Mouse (Mus musculus) stomach, postnatal 0 days (tissue): ENCODE measurements around the gene Ankmy1. TPM values are rescaled to one million over a fixed set of nuclear protein-coding genes. Genes with fewer than 3 reads are reported as not detected.

Source experiments
- ATAC-seq: fragments of 200-750 bp; cut with Nextera tagmentation; 2 replicates; pipeline ENCODE4 v1.8.0; 2017; ENCODE audit not compliant: low FRiP score, low TSS enrichment
- DNase-seq: peaks from one replicate; pipeline ENCODE4 v3.0.0-alpha.2; 2016; ENCODE audit warnings: low spot score
- H3K27ac ChIP-seq: fragments of 300-500 bp; sonication (generic); replicated peaks from 2 replicates; pipeline ENCODE4 v1.5.1; 2014; ENCODE audit warnings: mild to moderate bottlenecking, control low read depth
- H3K27me3 ChIP-seq: fragments of 300-500 bp; sonication (generic); 2 replicates; pipeline ENCODE4 v1.6.1; 2014; ENCODE audit warnings: low read length; ENCODE audit not compliant: control insufficient read depth, insufficient read depth
- H3K36me3 ChIP-seq: fragments of 300-500 bp; sonication (generic); 2 replicates; pipeline ENCODE4 v1.6.1; 2014; ENCODE audit warnings: low read length, mixed read lengths; ENCODE audit not compliant: control insufficient read depth, insufficient read depth
- H3K4me1 ChIP-seq: fragments of 300-500 bp; sonication (generic); replicated peaks from 2 replicates; pipeline ENCODE4 v1.6.1; 2014; ENCODE audit warnings: antibody characterized with exemption; ENCODE audit not compliant: control insufficient read depth, insufficient read depth
- H3K4me2 ChIP-seq: fragments of 300-500 bp; sonication (generic); replicated peaks from 2 replicates; pipeline ENCODE4 v1.6.1; 2014; ENCODE audit warnings: low read depth, mild to moderate bottlenecking, control low read depth, moderate library complexity
- H3K4me3 ChIP-seq: fragments of 300-500 bp; sonication (generic); 2 replicates; pipeline ENCODE4 v1.5.1; 2014; ENCODE audit warnings: low read depth, low read length, control low read depth
- H3K9ac ChIP-seq: fragments of 300-500 bp; sonication (generic); 2 replicates; pipeline ENCODE4 v1.6.1; 2014; ENCODE audit warnings: mild to moderate bottlenecking, low read length, control low read depth, mixed read lengths
- H3K9me3 ChIP-seq: fragments of 300-500 bp; sonication (generic); 2 replicates; pipeline ENCODE4 v1.6.1; 2016; ENCODE audit warnings: low read length; ENCODE audit not compliant: control insufficient read depth
- CTCF ChIP-seq: IDR thresholded peaks from 2 replicates; pipeline ENCODE4 v1.5.1; 2016; ENCODE audit warnings: antibody characterized with exemption, low read depth, mild to moderate bottlenecking, moderate library complexity
- EP300 ChIP-seq: optimal IDR thresholded peaks from 2 replicates; pipeline ENCODE3; 2016; ENCODE audit warnings: antibody characterized with exemption
- WGBS: fragments of 180-500 bp; shearing (Covaris S2); extraction: QIAGEN DNeasy Blood & Tissue Kit; methylation state at CpG from one replicate; pipeline ENCODE4 v1.1.7; 2014; 5-methylcytosine and 5-hydroxymethylcytosine counted together
- polyA plus RNA-seq: library from polyadenylated mRNA; unstranded; fragments of >200 nt; fragmentation: Nextera tagmentation; extraction: Ambion mirVana; gene quantifications from 2 replicates; pipeline ENCODE4 v1.2.1, GENCODE M21; 2015

The Ankmy1 gene
- polyA plus RNA-seq, 1 experiment from 2014 or later: 0.16 TPM

GRCm38 (mm10) chr1:92874011-92874410 lies 28.7 kb downstream of the Ankmy1 start:
- TF ChIP-seq EP300 (no peak), CTCF (no peak)
- no peak overlapping the region for H3K27ac ChIP-seq
- H3K4me3 ChIP-seq: no peak overlapping the region
- H3K4me2 ChIP-seq: no peak overlapping the region
- no peaks in the 10 kb centered on the region for H3K27me3 ChIP-seq
- H3K9ac ChIP-seq: no peak overlapping the region
- H3K4me1 ChIP-seq: no peaks in the 10 kb centered on the region
- ATAC-seq (no peak), DNase-seq (no peak)
- no peaks in the 10 kb centered on the region for H3K36me3 ChIP-seq
- 78% methylated on average over 3 of the region's 3 CpGs for WGBS
- no peaks in the 10 kb centered on the region for H3K9me3 ChIP-seq

- H3K9ac ChIP-seq: no peak overlapping the region
- WGBS: 71% methylated on average over 7 of the region's 7 CpGs
- H3K27me3 ChIP-seq: no peaks in the 10 kb centered on the region
- ATAC-seq (no peak), DNase-seq (no peak)
- no peaks in the 10 kb centered on the region for H3K9me3 ChIP-seq
- no peak overlapping the region for H3K27ac ChIP-seq
- H3K4me3 ChIP-seq: no peak overlapping the region
- no peaks in the 10 kb centered on the region for H3K4me1 ChIP-seq
- no peaks in the 10 kb centered on the region for H3K36me3 ChIP-seq
- no peak overlapping the region for H3K4me2 ChIP-seq
- TF ChIP-seq CTCF: no peak
- no peak for TF ChIP-seq EP300
These were observed 30.0 kb downstream of the Ankmy1 start for GRCm38 (mm10) chr1:92872666-92873065.

GRCm38 (mm10) chr1:92869985-92870384 lies 32.7 kb downstream of the Ankmy1 start:
- TF ChIP-seq CTCF (no peak), EP300 (no peak)
- Histone ChIP-seq H3K27me3 (no peaks in the 10 kb centered on the region), H3K9me3 (no peaks in the 10 kb centered on the region), H3K36me3 (no peaks in the 10 kb centered on the region), H3K27ac (no peak overlapping the region), H3K4me2 (no peak overlapping the region), H3K4me3 (no peak overlapping the region), H3K9ac (no peak overlapping the region), H3K4me1 (no peaks in the 10 kb centered on the region)
- ATAC-seq (no peak), DNase-seq (no peak)
- 77% methylated on average over 2 of the region's 2 CpGs for WGBS

GRCm38 (mm10) chr1:92866170-92866569 lies 36.5 kb downstream of the Ankmy1 start:
- Histone ChIP-seq H3K27me3 (no peaks in the 10 kb centered on the region), H3K4me3 (no peak overlapping the region), H3K9ac (no peak overlapping the region), H3K27ac (no peak overlapping the region), H3K4me1 (no peaks in the 10 kb centered on the region), H3K9me3 (no peaks in the 10 kb centered on the region), H3K4me2 (no peak overlapping the region), H3K36me3 (no peaks in the 10 kb centered on the region)
- no peak for ATAC-seq
- TF ChIP-seq EP300 (no peak), CTCF (no peak)
- DNase-seq: no peak
- 63% methylated on average over 2 of the region's 2 CpGs for WGBS

- WGBS: 86% methylated on average over 4 of the region's 4 CpGs
These were observed 39.4 kb downstream of the Ankmy1 start for GRCm38 (mm10) chr1:92863268-92863667.

GRCm38 (mm10) chr1:92861503-92861902 lies 41.2 kb downstream of the Ankmy1 start:
- no peaks in the 10 kb centered on the region for H3K9me3 ChIP-seq
- H3K4me2 ChIP-seq: no peak overlapping the region
- no peak overlapping the region for H3K9ac ChIP-seq
- TF ChIP-seq EP300: no peak
- no peak for TF ChIP-seq CTCF
- DNase-seq (no peak), ATAC-seq (no peak)
- no peak overlapping the region for H3K27ac ChIP-seq
- 65% methylated on average over 6 of the region's 6 CpGs for WGBS
- no peaks in the 10 kb centered on the region for H3K4me1 ChIP-seq
- no peaks in the 10 kb centered on the region; the same call in 1 of the 2 replicates for H3K36me3 ChIP-seq
- no peaks in the 10 kb centered on the region for H3K27me3 ChIP-seq
- no peak overlapping the region for H3K4me3 ChIP-seq

More at GRCm38 (mm10) chr1:92863268-92863667, 39.4 kb downstream of the Ankmy1 start:
- Histone ChIP-seq H3K27ac (no peak overlapping the region), H3K4me3 (no peak overlapping the region), H3K9me3 (no peaks in the 10 kb centered on the region), H3K27me3 (no peaks in the 10 kb centered on the region), H3K36me3 (no peaks in the 10 kb centered on the region), H3K4me1 (no peaks in the 10 kb centered on the region), H3K9ac (no peak overlapping the region), H3K4me2 (no peak overlapping the region)
- no peak for TF ChIP-seq CTCF
- DNase-seq: no peak
- no peak for ATAC-seq
